Mouse (Mus musculus): Measurements from ENCODE around the gene Pex26.

- TF ChIP-seq POLR2A (IDR thresholded peaks at IDR 0.05; ENCODE audit: low read depth, low read length) (no peak), CTCF (conservative IDR thresholded peaks at IDR 0.05; ENCODE audit: insufficient read depth, insufficient read length, low read depth, low read length) (no peak)
Observed at GRCm38 (mm10) chr6:121139271-121139670, 44.2 kb upstream of the Pex26 start.
